Mouse (Mus musculus) retina, postnatal 1 day (tissue): ENCODE results near the gene Fezf1.

Experiments
- DNase-seq: peaks from one replicate; pipeline ENCODE4 v3.0.0-alpha.2; 2012

Gene Fezf1

DNA sequence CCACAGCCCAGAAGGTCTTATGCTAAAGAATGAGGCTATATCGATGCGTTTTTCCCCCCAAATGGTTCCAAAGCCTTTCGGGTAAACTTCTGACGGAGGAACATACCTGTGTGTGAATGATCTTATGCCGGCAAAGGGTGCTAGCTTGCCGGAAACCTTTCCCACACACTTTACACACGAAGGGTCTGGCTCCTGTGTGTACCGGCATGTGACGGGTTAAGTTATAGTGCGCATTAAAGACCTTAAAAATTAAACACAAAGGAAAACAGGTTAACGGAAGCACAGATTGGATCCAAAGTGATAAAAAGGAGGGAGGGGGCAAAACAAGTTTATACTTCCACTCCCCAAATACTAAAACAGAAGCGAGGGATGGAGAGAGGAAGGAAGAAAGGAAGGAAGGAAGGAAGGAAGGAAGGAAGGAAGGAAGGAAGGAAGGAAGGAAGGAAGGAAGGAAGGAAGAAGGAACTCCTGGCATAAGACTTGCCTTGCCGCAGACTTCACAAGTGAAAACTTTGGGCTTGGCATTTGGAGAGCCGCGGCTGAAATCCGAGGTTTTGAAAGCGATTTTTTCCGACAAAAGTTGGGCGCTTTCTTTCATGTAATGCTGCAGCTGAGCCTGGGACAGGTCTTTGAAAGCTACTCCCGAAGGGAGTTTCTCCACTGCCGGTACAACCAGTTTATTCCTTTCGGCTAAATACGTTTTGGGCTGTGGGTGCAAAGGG, 1.2 kb downstream of the Fezf1 start:
- no peak for DNase-seq

GRCm38 (mm10) chr6:23246061-23246789, 1.9 kb downstream of the Fezf1 start:
- peak; percentile 30 for DNase-seq

DNA sequence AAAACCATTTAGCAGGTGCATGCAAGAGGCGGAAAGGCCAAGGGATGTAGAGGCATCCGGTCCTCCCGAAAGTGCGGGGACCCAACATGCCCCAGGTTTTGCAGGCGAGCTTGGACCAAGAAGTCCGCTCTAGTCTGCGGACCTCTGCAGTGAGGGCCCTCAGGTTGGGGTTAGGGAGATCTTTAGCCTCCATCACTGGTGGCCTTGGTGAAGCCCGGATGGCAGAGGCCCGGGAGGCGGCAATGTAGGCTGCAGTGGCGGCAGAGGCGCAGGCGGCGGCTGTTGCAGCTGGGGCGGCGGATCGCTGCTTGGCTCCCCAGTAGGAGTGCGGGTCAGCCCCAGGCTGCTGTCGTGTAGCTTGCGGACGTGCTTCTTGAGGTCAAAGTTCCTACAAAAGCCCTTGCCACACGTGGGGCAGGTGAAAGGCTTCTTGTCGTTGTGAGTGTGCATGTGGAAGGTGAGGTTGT, 2.6 kb downstream of the Fezf1 start:
- DNase-seq, result peak; percentile 43

- no peak for DNase-seq
Observed at GRCm38 (mm10) chr6:23245121-23245520, 3.0 kb downstream of the Fezf1 start.

DNA sequence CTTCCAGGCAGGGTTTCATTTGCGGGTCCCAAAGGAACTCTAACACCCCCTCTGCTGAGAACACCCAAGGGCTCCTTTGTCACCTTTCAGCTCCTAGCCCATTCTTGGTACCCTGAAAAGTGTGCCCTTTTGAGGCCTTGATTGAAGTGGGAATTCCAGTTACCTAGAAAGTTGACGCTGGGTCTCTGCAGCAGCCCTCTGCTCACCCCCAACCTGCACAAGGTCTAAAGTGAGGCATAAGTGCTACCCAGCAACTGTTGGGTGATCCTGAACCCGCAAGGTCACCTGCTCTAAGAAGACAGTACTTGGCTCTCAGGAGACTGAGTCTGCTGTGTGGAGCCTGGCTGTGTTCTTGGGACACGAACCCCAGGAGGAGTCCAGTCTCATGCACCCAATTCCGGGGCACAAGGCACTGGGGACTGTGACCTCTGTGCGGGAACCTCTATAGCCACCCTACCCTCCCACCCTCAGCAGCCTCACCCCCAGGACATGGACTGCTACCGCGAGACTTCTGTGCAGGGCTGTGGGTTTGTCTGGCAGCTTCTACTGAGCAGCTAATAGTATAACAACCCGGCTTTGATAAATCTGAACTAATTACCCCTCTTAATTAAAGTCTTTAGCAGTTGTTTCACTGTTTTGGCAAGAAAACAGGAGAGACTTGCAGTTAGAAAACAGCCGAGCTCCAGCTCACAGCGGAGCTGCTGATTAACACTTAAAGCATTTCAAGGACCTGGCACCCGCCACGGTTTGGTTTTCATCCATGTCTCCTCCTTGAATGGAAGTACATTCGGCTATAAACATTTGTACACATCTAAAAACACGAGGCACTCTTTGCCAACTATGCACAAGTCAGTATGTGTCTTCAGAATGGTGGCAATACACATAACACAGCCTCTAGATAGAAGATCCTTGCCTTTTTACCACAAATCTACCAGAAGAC, 4.1 kb downstream of the Fezf1 start:
- peak; percentile 25 for DNase-seq

- DNase-seq, result no peak
Observed at GRCm38 (mm10) chr6:23211499-23211898, 36.7 kb downstream of the Fezf1 start.

GRCm38 (mm10) chr6:23207791-23208190, 40.4 kb downstream of the Fezf1 start:
- no peak for DNase-seq

DNA sequence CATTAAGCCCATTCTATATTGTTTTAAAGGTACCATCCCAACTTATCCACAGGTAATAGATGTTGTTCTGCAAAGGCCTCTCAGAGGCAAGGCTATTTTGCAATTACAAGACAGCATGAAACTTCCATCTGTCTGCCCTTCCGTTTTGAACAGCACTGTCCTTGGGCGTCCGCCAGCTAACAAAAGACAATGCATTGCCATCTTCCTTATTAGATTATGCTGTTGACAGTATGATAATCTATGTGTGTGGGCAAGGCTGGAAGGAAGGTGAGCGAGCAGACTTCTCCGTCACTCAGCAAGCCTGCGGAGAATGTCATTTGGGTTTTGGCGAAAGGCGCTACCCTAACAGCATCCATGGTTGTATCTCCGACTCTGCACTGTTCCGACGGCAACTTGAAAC, 45.5 kb downstream of the Fezf1 start:
- DNase-seq, result no peak
